Mouse (Mus musculus) left cerebral cortex, adult 2 months (tissue): ENCODE results near the gene Hist1h2bf. TPM values are rescaled to one million over a fixed set of nuclear protein-coding genes. Genes with fewer than 3 reads are reported as not detected.

ENCODE experiments used
- DNase-seq, 2 experiments: peaks; one replicate each; pipeline ENCODE4 v3.0.0; 2021 to 2022; ENCODE audit warnings: low spot score in 2 of 2, mixed read lengths in 1 of 2; ENCODE audit errors: extremely low spot score in 1 of 2
- H3K27ac ChIP-seq: fragments of 200-600 bp; 2 replicates; pipeline ENCODE4 v1.8.1; 2022
- H3K4me3 ChIP-seq: fragments of 200-600 bp; 2 replicates; pipeline ENCODE4 v1.8.1; 2022
- CTCF ChIP-seq: fragments of 200-600 bp; IDR thresholded peaks from 2 replicates; pipeline ENCODE4 v1.8.1; 2022; ENCODE audit warnings: antibody characterized with exemption, mild to moderate bottlenecking, moderate library complexity
- intact Hi-C: fragments of 180-260 bp; cut with DNase I; formaldehyde crosslinking; loops from one replicate; pipeline ENCODE4 v1.15.1; 2025
- microRNA-seq, 2 experiments: library from miRNA; unstranded; fragments of <30 nt; microRNA quantifications; one replicate each; pipeline ENCODE4 v1.2.0; 2021
- total RNA-seq, 2 experiments: library from RNA; stranded (reverse); gene quantifications; 2 replicates each; pipeline ENCODE4 v1.2.3; 2021

Hist1h2bf gene
- total RNA-seq, 2 experiments from 2014 or later = 19.7 to 24.1 TPM

- Histone ChIP-seq H3K27ac (peak overlapping the region; percentile 92), H3K4me3 (peak overlapping the region; percentile 67)
- intact Hi-C loops = loop anchor here (5.0 to 10.0 kb wide), 6 partner anchors 42 to 1818 kb away; partner anchors contain the start of genes Hist1h2ac, Hist1h2ad, Hist1h2ae and Hist1h2ag
- peak; percentile 72 to 73 for DNase-seq
- TF ChIP-seq CTCF = no peak
These were observed 43.7 kb downstream of the Hist1h2bf start for GRCm38 (mm10) chr13:23530181-23530900.

- intact Hi-C loops = loop anchor here (5.0 to 10.0 kb wide), 6 partner anchors 43 to 1817 kb away; partner anchors contain the start of genes Hist1h2ac, Hist1h2ad, Hist1h2ae and Hist1h2ag
- Histone ChIP-seq H3K4me3 (peak overlapping the region; percentile 67), H3K27ac (no peak overlapping the region)
- TF ChIP-seq CTCF = no peak
- DNase-seq = no peak
These were observed 44.4 kb downstream of the Hist1h2bf start for GRCm38 (mm10) chr13:23529480-23530165.

GRCm38 (mm10) chr13:23529005-23529404, 45.0 kb downstream of the Hist1h2bf start:
- Histone ChIP-seq H3K27ac (no peak overlapping the region), H3K4me3 (no peak overlapping the region)
- intact Hi-C loops = no loop called here
- DNase-seq = no peak
- TF ChIP-seq CTCF = no peak

DNA sequence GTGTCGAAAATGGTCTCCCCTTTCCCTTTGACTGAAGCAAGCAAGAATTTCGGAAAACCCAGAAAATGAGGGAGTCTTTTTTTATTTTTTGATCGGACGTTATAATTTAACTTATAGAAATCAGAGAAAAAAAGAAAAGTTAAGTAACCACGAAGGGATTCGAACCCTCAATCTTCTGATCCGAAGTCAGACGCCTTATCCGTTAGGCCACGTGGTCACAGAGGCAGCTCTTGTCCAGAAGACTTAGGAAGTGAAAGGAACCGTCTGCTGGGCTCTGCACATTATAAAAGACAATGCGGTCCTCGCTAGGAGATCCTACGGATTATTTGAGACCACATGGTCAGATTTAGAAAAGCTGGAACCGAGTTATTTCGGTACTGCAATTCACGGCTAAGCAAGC, 47.7 kb downstream of the Hist1h2bf start:
- intact Hi-C loops = loop anchor here (1.0 kb wide), 1 partner anchor 8 kb away; no protein-coding TSS in a partner anchor
- TF ChIP-seq CTCF = no peak
- peak; percentile 89 to 95 for DNase-seq
- Histone ChIP-seq H3K27ac (peak overlapping the region; percentile 29; the same call in 1 of the 2 replicates), H3K4me3 (peak overlapping the region; percentile 53)

DNA sequence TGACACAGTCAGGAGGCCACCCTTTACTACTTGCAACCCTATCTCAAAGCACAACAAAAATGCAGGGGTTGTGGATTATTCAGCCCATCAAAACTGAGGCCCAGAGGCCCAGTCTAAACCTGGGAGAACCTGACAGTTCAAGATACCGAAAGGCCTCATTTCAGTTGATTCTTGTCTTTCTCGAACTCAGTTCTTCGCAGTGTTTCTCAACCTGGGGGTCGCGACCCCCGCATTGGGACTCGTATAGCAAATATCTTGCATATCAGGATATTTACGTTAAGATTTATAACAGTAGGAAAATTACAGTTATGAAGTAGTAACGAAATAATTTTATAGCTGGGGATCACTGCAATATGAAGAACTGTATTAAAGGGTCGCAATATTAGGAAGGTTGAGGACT, 48.1 kb downstream of the Hist1h2bf start:
- H3K4me3 ChIP-seq = peak overlapping the region; percentile 38
- intact Hi-C loops = loop anchor here (1.0 kb wide), 1 partner anchor 8 kb away; no protein-coding TSS in a partner anchor
- TF ChIP-seq CTCF = no peak
- no peak for DNase-seq
- H3K27ac ChIP-seq = no peak overlapping the region

GRCm38 (mm10) chr13:23524654-23525053, 49.3 kb downstream of the Hist1h2bf start:
- Histone ChIP-seq H3K27ac (no peak overlapping the region), H3K4me3 (no peak overlapping the region)
- TF ChIP-seq CTCF = peak; percentile 97
- intact Hi-C loops = loop anchor here (1.0 to 5.0 kb wide), 3 partner anchors 92 to 227 kb away; no protein-coding TSS in a partner anchor
- DNase-seq = peak; percentile 67 to 83

DNA sequence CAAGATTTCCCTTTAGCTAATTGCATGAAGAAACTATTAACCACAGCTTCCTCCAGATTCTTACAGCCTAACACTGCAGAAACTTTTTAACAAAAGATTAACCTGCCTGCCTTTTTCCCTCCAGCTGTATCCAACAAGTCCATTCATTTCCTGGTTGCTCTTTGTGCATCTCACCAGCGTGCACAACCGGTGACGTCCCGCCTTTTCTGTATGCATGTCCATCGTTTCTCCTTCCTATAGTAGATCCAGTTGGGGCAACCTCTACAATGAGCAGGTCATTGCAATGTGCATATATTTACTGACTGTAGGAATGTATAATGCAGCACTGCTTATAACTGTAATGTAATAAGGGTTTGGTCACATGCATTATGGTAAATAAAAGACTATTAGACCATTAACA, 50.0 kb downstream of the Hist1h2bf start:
- no peak for DNase-seq
- intact Hi-C loops = loop anchor here (1.0 to 5.0 kb wide), 3 partner anchors 92 to 227 kb away; no protein-coding TSS in a partner anchor
- no peak overlapping the region for H3K27ac ChIP-seq
- H3K4me3 ChIP-seq = no peak overlapping the region
- no peak for TF ChIP-seq CTCF

Small RNA genes within 50 kb of the gene (microRNA-seq; reads per million reads assigned to microRNA genes)
- gene Gm44297 (0 reads per million in 2 experiments), gene Gm44359 (0 reads per million in 2 experiments), gene Gm44394 (0 to 0.24 reads per million in 2 experiments)

Other genes starting within 250 kb of the Hist1h2bf start
- 10 to 100 TPM; 29.8 to 33.3 TPM for gene Zfp322a, start 205.0 kb downstream of the Hist1h2bf start, total RNA-seq
- 1 to 10 TPM; 8.9 to 9.8 TPM for gene Abt1, start 150.3 kb downstream of the Hist1h2bf start, total RNA-seq
- not detected for gene Btn1a1, start 108.3 kb downstream of the Hist1h2bf start, total RNA-seq
- 1 to 10 TPM in 1 of 2 experiments, under 1 TPM in 1; 0.65 to 1.4 TPM for gene Btn2a2, start 85.3 kb downstream of the Hist1h2bf start, total RNA-seq
- gene Hist1h4h, start 43.1 kb downstream of the Hist1h2bf start, total RNA-seq = 100 to 1,000 TPM; 289 to 340 TPM
- gene Hist1h2af, start 40.3 kb downstream of the Hist1h2bf start, total RNA-seq = 1 to 10 TPM; 2.4 to 4.4 TPM
- gene Hist1h3g, start 38.8 kb downstream of the Hist1h2bf start, total RNA-seq = 1 to 10 TPM; 2.6 to 5.1 TPM
- gene Hist1h2bh, start 30.8 kb downstream of the Hist1h2bf start, total RNA-seq = under 1 TPM; 0.61 TPM
- gene Hist1h3f, start 30.1 kb downstream of the Hist1h2bf start, total RNA-seq = 10 to 100 TPM; 12.9 to 15.5 TPM
- gene Hist1h4f, start 22.5 kb downstream of the Hist1h2bf start, total RNA-seq = 100 to 1,000 TPM; 161 to 177 TPM
- gene Hist1h1d, start 20.9 kb downstream of the Hist1h2bf start, total RNA-seq = 1 to 10 TPM; 3.5 TPM
- gene Hist1h3e, start 11.8 kb downstream of the Hist1h2bf start, total RNA-seq = 10 to 100 TPM; 40.1 to 50.4 TPM
- 1 to 10 TPM; 2.4 to 5.0 TPM for gene Hist1h2ae, start 3.0 kb downstream of the Hist1h2bf start, total RNA-seq
- gene Hist1h2bg, start 2.8 kb downstream of the Hist1h2bf start, total RNA-seq = 10 to 100 TPM; 68.0 to 71.2 TPM
- gene Hist1h2ad, start 185 bp upstream of the Hist1h2bf start, total RNA-seq = 1 to 10 TPM; 3.8 to 9.0 TPM
- 1 to 10 TPM; 6.9 to 9.9 TPM for gene Hist1h3d, start 1.6 kb upstream of the Hist1h2bf start, total RNA-seq
- gene Hist1h4d, start 7.4 kb upstream of the Hist1h2bf start, total RNA-seq = 100 to 1,000 TPM; 141 to 157 TPM
- gene Hist1h2be, start 46.9 kb upstream of the Hist1h2bf start, total RNA-seq = 1 to 10 TPM; 5.4 to 7.9 TPM
- gene Hist1h1e, start 48.4 kb upstream of the Hist1h2bf start, total RNA-seq = 10 to 100 TPM; 53.2 to 57.3 TPM
- gene Hist1h2ac, start 109.8 kb upstream of the Hist1h2bf start, total RNA-seq = 1 to 10 TPM; 2.1 to 2.7 TPM
- gene Hist1h2bc, start 110.0 kb upstream of the Hist1h2bf start, total RNA-seq = 10 to 100 TPM; 27.0 to 29.1 TPM
- not detected for gene Hist1h1t, start 121.6 kb upstream of the Hist1h2bf start, total RNA-seq
- 100 to 1,000 TPM; 103 TPM for gene Hist1h4c, start 124.3 kb upstream of the Hist1h2bf start, total RNA-seq
- gene Hfe, start 136.7 kb upstream of the Hist1h2bf start, total RNA-seq = 1 to 10 TPM; 2.4 to 3.1 TPM
- gene Hist1h1c, start 164.6 kb upstream of the Hist1h2bf start, total RNA-seq = 10 to 100 TPM; 53.4 to 53.7 TPM
- 1 to 10 TPM; 1.0 to 1.3 TPM for gene Hist1h3c, start 171.4 kb upstream of the Hist1h2bf start, total RNA-seq
- 10 to 100 TPM; 12.3 to 19.0 TPM for gene Hist1h2bb, start 172.5 kb upstream of the Hist1h2bf start, total RNA-seq
- gene Hist1h2ab, start 176.9 kb upstream of the Hist1h2bf start, total RNA-seq = 10 to 100 TPM; 19.9 to 21.0 TPM
- 1 to 10 TPM; 6.6 to 7.5 TPM for gene Hist1h3b, start 178.1 kb upstream of the Hist1h2bf start, total RNA-seq
- gene Hist1h4b, start 182.8 kb upstream of the Hist1h2bf start, total RNA-seq = 10 to 100 TPM; 62.5 to 93.5 TPM
- 10 to 100 TPM; 53.1 to 70.3 TPM for gene Hist1h4a, start 187.0 kb upstream of the Hist1h2bf start, total RNA-seq
- 10 to 100 TPM; 31.1 to 37.0 TPM for gene Hist1h3a, start 188.2 kb upstream of the Hist1h2bf start, total RNA-seq
- gene Hist1h1a, start 189.5 kb upstream of the Hist1h2bf start, total RNA-seq = 10 to 100 TPM; 21.6 to 22.6 TPM
- gene Trim38, start 195.7 kb upstream of the Hist1h2bf start, total RNA-seq = not detected
- gene Slc17a2, start 232.8 kb upstream of the Hist1h2bf start, total RNA-seq = not detected